Mouse (Mus musculus) heart, embryonic 11.5 days (tissue): ENCODE measurements around the gene Znrf3. TPM values are rescaled to one million over a fixed set of nuclear protein-coding genes. Genes with fewer than 3 reads are reported as not detected.

Source experiments
- ATAC-seq: fragments of 200-750 bp; cut with Nextera tagmentation; replicated peaks from 2 replicates; pipeline ENCODE4 v1.8.0; 2017; ENCODE audit warnings: moderate library complexity; ENCODE audit not compliant: insufficient number of reproducible peaks, low FRiP score, low TSS enrichment
- H3K27ac ChIP-seq: fragments of 300-500 bp; sonication (generic); 2 replicates; pipeline ENCODE4 v1.5.1; 2014; ENCODE audit warnings: mild to moderate bottlenecking, low read depth, low read length
- H3K27me3 ChIP-seq: fragments of 300-500 bp; sonication (generic); 2 replicates; pipeline ENCODE4 v1.6.1; 2014; ENCODE audit warnings: mild to moderate bottlenecking, low read length, mixed read lengths; ENCODE audit not compliant: control insufficient read depth, insufficient read depth
- H3K36me3 ChIP-seq: fragments of 300-500 bp; sonication (generic); 2 replicates; pipeline ENCODE4 v1.6.1; 2014; ENCODE audit warnings: mild to moderate bottlenecking, low read length, moderate library complexity, mixed read lengths; ENCODE audit not compliant: control insufficient read depth, insufficient read depth
- H3K4me1 ChIP-seq: fragments of 300-500 bp; sonication (generic); 2 replicates; pipeline ENCODE4 v1.6.1; 2014; ENCODE audit warnings: low read length; ENCODE audit not compliant: control insufficient read depth, insufficient read depth
- H3K4me2 ChIP-seq: fragments of 300-500 bp; sonication (generic); 2 replicates; pipeline ENCODE4 v1.6.1; 2014; ENCODE audit warnings: mild to moderate bottlenecking, moderate library complexity
- H3K4me3 ChIP-seq: fragments of 300-500 bp; sonication (generic); 2 replicates; pipeline ENCODE4 v1.5.1; 2014; ENCODE audit warnings: low read depth, low read length
- H3K9ac ChIP-seq: fragments of 300-500 bp; sonication (generic); 2 replicates; pipeline ENCODE4 v1.6.1; 2014; ENCODE audit warnings: mild to moderate bottlenecking, low read depth, low read length, moderate library complexity
- H3K9me3 ChIP-seq: fragments of 300-500 bp; sonication (generic); replicated peaks from 2 replicates; pipeline ENCODE4 v1.6.1; 2016; ENCODE audit warnings: low read length; ENCODE audit not compliant: control insufficient read depth
- WGBS: fragments of 180-500 bp; shearing (Covaris S2); extraction: QIAGEN DNeasy Blood & Tissue Kit; methylation state at CpG from one replicate; pipeline ENCODE4 v1.1.7; 2014; ENCODE audit not compliant: insufficient replicate concordance; 5-methylcytosine and 5-hydroxymethylcytosine counted together
- polyA plus RNA-seq: library from polyadenylated mRNA; unstranded; fragments of >200 nt; fragmentation: Nextera tagmentation; extraction: Ambion mirVana; gene quantifications from 2 replicates; pipeline ENCODE4 v1.2.1, GENCODE M21; 2014

Gene Znrf3
- polyA plus RNA-seq, 1 experiment from 2014 or later, result 9.3 TPM

- H3K27me3 ChIP-seq, result no peaks in the 10 kb centered on the region
- H3K27ac ChIP-seq, result no peak overlapping the region
- H3K36me3 ChIP-seq, result peaks cover 3% of the 10 kb centered on the region; the same call in 1 of the 2 replicates
Observed at GRCm38 (mm10) chr11:5289826-5290580, 154.6 kb downstream of the Znrf3 start.

GRCm38 (mm10) chr11:5283987-5284386, 160.7 kb downstream of the Znrf3 start:
- Histone ChIP-seq H3K9ac (no peak overlapping the region), H3K4me1 (no peaks in the 10 kb centered on the region), H3K4me2 (no peak overlapping the region), H3K4me3 (no peak overlapping the region), H3K36me3 (peaks cover 17% of the 10 kb centered on the region; the same call in 1 of the 2 replicates), H3K27me3 (no peaks in the 10 kb centered on the region), H3K27ac (no peak overlapping the region), H3K9me3 (no peaks in the 10 kb centered on the region)
- WGBS, result 90% methylated on average over 2 of the region's 2 CpGs
- no peak for ATAC-seq

More at GRCm38 (mm10) chr11:5289826-5290580, 154.6 kb downstream of the Znrf3 start:
- no peaks in the 10 kb centered on the region for H3K9me3 ChIP-seq
- H3K4me2 ChIP-seq, result no peak overlapping the region
- ATAC-seq, result no peak
- WGBS, result 82% methylated on average over 4 of the region's 4 CpGs
- H3K9ac ChIP-seq, result no peak overlapping the region
- no peaks in the 10 kb centered on the region for H3K4me1 ChIP-seq
- H3K4me3 ChIP-seq, result no peak overlapping the region

GRCm38 (mm10) chr11:5280932-5281331, 163.7 kb downstream of the Znrf3 start:
- no peaks in the 10 kb centered on the region for H3K27me3 ChIP-seq
- H3K9ac ChIP-seq, result no peak overlapping the region
- 88% methylated on average over 7 of the region's 7 CpGs for WGBS
- ATAC-seq, result no peak
- H3K4me1 ChIP-seq, result no peaks in the 10 kb centered on the region
- no peak overlapping the region for H3K27ac ChIP-seq
- no peak overlapping the region for H3K4me2 ChIP-seq
- H3K36me3 ChIP-seq, result peaks cover 16% of the 10 kb centered on the region; the same call in 1 of the 2 replicates
- H3K9me3 ChIP-seq, result no peaks in the 10 kb centered on the region
- no peak overlapping the region for H3K4me3 ChIP-seq

GRCm38 (mm10) chr11:5278463-5278862, 166.2 kb downstream of the Znrf3 start:
- Histone ChIP-seq H3K27me3 (no peaks in the 10 kb centered on the region), H3K4me2 (no peak overlapping the region), H3K9ac (no peak overlapping the region), H3K4me1 (no peaks in the 10 kb centered on the region), H3K9me3 (no peaks in the 10 kb centered on the region), H3K36me3 (peaks cover 14% of the 10 kb centered on the region; the same call in 1 of the 2 replicates), H3K4me3 (no peak overlapping the region), H3K27ac (no peak overlapping the region)
- WGBS, result 95% methylated on average over 2 of the region's 2 CpGs
- ATAC-seq, result no peak

GRCm38 (mm10) chr11:5277307-5277971, 167.2 kb downstream of the Znrf3 start:
- Histone ChIP-seq H3K4me3 (no peak overlapping the region), H3K27ac (no peak overlapping the region), H3K27me3 (no peaks in the 10 kb centered on the region), H3K4me1 (no peaks in the 10 kb centered on the region), H3K9me3 (no peaks in the 10 kb centered on the region), H3K9ac (no peak overlapping the region), H3K36me3 (peaks cover 12% of the 10 kb centered on the region; the same call in 1 of the 2 replicates), H3K4me2 (no peak overlapping the region)
- ATAC-seq, result no peak
- WGBS, result 79% methylated on average over 5 of the region's 5 CpGs

GRCm38 (mm10) chr11:5275216-5275615, 169.4 kb downstream of the Znrf3 start:
- no peak for ATAC-seq
- H3K9me3 ChIP-seq, result no peaks in the 10 kb centered on the region
- 81% methylated on average over 4 of the region's 4 CpGs for WGBS
- no peak overlapping the region for H3K9ac ChIP-seq
- peaks cover 8% of the 10 kb centered on the region; the same call in 1 of the 2 replicates for H3K4me1 ChIP-seq
- no peaks in the 10 kb centered on the region for H3K36me3 ChIP-seq
- no peak overlapping the region for H3K27ac ChIP-seq
- no peaks in the 10 kb centered on the region for H3K27me3 ChIP-seq
- no peak overlapping the region for H3K4me3 ChIP-seq
- no peak overlapping the region for H3K4me2 ChIP-seq

- H3K4me3 ChIP-seq, result no peak overlapping the region
- H3K9ac ChIP-seq, result no peak overlapping the region
- no peaks in the 10 kb centered on the region for H3K27me3 ChIP-seq
- H3K4me1 ChIP-seq, result peaks cover 8% of the 10 kb centered on the region; the same call in 1 of the 2 replicates
- no peak overlapping the region for H3K4me2 ChIP-seq
- 75% methylated on average over 9 of the region's 9 CpGs for WGBS
- H3K9me3 ChIP-seq, result no peaks in the 10 kb centered on the region
- no peak overlapping the region for H3K27ac ChIP-seq
- ATAC-seq, result no peak
- H3K36me3 ChIP-seq, result no peaks in the 10 kb centered on the region
Observed at GRCm38 (mm10) chr11:5272536-5273234, 172.0 kb downstream of the Znrf3 start.

- Histone ChIP-seq H3K27ac (no peak overlapping the region), H3K4me3 (no peak overlapping the region), H3K36me3 (no peaks in the 10 kb centered on the region), H3K4me2 (no peak overlapping the region), H3K4me1 (peaks cover 8% of the 10 kb centered on the region; the same call in 1 of the 2 replicates), H3K9me3 (no peaks in the 10 kb centered on the region), H3K9ac (no peak overlapping the region), H3K27me3 (no peaks in the 10 kb centered on the region)
- ATAC-seq, result no peak
- WGBS, result 70% methylated on average over 4 of the region's 4 CpGs
Observed at GRCm38 (mm10) chr11:5272066-5272360, 172.6 kb downstream of the Znrf3 start.
